Mouse (Mus musculus): ENCODE results near the gene Cxadr.
A peak's percentile ranks its signal among the peaks of the same experiment; 100 is the strongest.

Gene Cxadr

DNA sequence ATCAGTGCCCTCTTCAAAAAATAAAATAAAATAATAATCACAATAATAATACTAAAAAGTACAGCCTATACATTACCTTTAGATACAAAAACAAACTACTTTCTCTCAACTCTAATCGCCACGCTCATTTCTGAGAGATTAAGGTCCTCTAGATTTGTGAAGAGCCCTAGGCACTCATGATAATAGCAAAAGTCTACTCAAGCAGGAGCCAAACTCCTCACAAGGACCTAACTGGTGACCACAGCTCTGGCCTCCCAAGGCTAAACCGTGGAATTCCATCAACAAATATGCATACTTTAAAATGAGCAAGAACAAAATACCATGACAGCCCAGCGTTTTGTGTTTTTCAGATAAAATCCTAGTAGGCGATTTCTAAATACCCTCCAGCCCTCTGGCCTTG lies 71.5 kb downstream of the Cxadr start:
- no peak for DNase-seq

DNA sequence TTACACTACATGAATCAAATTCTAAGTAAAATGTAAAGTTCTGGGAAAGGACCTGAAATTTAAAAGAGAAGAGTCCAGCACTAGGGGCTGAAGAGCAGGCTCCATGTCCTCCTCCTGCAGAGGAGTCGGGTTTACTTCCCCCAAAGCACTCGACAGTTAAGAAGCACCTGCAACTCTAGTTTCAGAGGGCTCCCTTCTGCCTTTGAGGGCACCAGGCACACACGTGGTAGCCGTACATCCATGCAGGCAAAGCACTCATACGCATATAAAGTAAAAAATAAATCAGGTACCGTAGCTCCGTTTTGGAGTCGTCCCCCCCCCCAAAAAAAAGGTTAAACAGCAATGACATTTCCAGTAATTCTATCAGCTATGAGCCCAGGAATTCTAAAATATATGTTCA lies 72.5 kb downstream of the Cxadr start:
- no peak for DNase-seq

DNA sequence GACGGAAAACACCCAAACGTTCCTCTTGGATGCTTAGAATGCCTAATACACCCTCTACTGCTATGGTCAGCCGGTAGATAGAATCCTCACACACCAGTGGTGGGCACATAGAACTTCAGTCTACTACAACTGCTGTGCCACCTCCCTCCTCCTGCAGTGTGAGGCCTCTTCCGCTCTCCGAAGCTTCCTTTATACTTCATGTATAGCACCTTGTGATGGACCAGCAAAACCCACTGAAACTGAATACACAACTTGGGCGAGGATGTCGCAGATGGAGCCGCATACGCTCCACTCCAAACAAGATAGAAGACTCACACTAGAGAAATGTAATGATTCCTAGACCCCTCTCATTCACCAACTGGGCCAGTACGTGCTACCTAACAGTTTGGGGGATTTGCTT lies 73.9 kb downstream of the Cxadr start:
- DNase-seq = peak in 1 of 2 experiments; percentile 9

DNA sequence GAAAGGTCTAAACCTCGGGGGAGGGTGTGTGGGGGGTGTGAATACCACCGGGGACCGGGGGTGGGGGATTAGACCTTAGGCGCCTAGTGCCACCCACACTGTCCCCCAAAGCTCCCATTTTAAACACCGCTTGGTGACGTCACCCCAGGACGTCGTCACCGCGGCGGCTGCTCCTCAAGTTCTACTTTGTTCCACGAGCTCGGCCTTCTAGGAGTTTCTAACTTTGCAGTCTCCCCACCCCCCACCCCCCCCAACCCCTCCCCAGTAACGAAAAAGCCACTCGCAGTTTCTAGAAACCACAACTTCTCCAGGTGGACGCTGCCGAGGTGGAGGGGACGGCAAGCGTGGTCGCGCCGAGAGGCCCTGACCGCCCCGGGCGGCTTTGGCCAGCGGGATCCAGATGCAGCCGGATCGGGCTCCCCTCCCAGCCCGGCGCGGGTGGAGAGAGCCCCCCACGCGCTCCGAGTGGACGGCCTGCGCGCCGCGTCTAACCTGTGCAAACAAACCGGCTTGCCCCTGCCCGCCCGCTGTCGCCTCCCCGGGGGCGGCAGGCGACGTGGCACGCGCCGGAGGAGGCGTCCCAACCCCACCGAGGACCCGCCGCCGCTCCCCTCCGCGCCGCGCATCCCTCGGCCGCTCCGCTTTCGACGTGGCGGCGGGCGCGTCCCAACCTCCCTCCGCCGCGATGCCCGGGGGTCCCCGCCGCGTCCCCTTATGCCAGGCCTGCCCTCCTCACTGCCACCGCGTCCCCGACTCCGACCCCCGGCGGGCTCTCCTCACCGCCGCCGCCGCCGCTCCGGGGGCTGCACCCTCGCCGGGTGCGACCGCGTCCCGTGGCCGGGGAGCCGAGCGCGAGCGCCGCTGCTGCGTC lies 74.8 kb downstream of the Cxadr start:
- DNase-seq = peak; percentile 70 to 73

DNA sequence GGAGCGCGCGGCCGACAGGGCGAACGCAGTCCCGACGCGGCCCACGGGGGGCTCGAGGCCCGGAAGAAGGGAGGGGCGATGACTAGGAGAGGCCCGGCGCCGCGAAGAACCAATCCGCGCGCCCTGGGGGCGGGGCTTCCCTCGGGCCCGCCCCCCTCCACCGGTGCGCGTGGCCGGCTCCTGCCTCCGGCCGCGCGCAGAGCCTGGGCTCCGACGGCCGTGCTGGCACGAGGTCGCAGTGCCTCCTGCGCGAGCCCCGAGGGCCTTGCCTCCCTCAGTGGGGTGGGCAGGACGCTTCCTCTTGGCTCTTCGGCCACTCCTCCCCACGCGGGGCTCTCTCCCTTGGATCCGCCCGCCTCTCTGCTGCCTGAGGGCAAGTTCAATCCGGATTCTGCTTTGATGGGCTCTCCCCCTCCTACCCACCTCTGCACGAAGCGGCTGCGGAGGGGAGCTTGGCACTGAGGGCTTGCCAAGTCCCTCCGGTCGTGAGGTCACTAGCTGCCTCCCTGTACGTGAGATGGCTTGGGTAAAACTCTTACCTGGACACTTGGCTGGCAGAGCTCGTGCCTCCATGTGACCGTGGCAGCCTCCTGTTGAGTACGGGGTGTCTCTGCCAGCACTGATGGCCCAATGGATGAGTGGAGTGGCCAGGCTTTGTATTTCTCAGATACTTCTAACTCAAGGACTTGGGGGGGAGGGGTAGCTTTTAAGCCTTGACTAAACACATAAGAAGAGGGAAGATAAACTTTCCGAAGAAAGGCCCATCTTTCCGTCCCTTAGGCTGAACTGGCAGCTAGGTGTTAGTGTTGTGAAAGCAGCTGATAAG lies 75.7 kb downstream of the Cxadr start, which contains the start of gene Btg3:
Gene Btg3 (minus strand): TSS at position 448 of the 826 bp plus-strand sequence.
- DNase-seq = peak; percentile 92 to 96

DNA sequence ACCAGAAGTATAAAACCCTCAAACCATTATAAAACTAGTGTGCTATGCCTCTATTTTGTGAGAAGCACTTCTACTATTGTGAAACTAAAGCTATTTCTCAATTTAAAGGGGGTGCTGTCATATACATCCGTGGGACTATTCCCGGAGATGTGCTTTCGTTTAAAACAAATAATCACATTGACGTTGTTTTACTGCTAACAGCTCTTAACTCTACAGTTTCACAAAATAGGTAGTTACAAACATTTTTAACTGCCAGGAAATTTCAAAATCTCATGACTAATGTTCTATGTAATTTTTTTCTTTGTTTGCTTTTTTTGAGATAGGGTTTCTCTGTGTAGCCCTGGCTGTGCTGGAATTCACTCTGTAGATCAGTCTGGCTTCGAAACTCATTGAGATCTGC lies 77.2 kb downstream of the Cxadr start:
- DNase-seq = no peak

DNA sequence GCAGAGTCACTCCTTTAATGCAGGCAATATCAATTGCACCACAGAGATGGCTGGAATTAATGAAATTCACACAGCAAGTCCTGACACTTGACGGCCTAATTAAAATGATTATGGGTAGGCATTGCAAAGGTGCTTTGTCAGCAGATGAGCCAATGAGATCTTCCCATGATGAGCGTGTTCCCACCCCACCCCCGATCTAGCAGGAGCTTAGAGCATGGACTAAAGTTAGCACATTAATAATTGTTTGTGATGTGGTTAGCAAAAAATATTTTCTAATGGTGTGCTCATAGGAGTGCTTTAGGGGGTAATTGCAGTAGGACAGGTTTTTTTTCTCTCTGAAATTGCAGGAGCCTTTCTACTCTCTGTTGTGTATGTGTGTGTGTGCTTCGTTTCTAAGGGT lies 87.8 kb downstream of the Cxadr start:
- no peak for DNase-seq

DNA sequence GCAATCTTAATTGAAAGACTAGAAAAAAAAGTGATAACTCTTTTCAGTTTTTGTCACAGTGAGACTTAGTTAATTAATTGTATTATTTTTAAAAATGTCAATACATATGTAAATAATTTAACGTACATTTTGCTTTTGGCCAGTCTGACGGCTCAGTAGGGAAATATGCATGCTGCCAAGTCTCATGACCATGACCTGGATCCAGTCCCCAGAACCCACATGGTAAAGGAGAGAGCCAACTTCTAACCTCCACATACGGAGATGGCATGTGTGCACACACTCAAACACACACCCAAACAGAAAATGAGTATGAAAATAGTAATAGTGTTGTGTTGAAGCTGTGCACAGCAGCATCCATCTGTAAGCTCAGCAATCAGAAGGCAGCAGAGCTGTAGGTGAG lies 88.7 kb downstream of the Cxadr start:
- DNase-seq = no peak

DNA sequence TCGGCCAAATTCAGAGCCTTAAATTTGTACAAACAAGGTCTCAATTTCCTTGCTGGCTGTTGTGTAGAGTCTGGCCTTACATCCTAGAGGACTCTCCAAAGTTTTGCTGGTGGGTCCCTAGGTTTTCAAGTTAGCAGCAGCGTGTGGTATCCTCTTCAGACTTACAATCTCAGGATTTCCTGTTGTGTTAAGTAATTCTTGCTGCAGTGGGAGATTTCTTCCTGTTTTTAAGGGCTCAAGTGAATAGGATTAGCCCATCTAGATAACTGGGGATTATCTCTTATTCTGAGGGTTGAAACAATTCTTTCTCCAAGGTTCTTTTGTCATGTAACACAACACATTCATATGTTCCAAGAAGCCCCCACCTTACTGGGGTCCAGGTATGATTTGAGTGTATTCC lies 90.1 kb downstream of the Cxadr start:
- DNase-seq = no peak

DNA sequence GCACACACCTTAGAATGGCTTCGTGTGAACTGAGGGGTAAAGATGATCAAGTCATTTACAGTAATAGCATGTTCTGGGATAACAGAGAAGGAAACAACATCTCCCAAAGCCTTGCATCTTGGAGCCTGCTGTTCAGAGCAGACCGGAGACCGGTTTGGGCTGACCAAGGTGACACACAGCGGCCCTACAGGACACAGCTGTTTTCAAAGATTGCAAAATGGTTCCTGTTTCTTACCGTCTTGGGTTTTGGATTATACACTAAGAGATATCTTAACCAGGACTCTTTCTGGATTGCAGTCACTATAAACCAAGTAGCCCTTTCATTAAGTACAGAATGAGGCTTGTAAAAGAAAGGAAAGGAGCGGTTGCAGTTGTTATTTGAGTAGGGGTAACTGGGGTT lies 97.4 kb downstream of the Cxadr start:
- no peak for DNase-seq

DNA sequence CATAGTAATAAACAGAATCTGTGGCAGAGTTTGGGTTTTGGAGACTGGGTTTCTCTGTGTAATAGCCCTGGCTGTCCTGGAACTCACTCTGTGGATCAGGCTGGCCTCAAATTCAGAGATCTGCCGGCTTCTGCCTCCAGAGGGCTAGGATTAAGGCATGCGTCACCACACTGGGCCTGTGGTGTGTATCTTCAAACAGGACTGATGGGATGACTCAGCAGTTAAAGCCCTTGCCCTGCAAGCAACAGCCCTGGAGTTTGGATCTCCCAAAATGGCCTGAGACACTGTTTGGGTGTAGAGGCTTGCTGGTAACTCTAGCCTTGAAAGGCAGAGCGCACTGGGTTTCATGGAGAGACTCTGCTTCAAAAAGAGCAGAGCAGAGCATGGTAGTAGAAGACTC lies 98.1 kb downstream of the Cxadr start:
- no peak for DNase-seq

DNA sequence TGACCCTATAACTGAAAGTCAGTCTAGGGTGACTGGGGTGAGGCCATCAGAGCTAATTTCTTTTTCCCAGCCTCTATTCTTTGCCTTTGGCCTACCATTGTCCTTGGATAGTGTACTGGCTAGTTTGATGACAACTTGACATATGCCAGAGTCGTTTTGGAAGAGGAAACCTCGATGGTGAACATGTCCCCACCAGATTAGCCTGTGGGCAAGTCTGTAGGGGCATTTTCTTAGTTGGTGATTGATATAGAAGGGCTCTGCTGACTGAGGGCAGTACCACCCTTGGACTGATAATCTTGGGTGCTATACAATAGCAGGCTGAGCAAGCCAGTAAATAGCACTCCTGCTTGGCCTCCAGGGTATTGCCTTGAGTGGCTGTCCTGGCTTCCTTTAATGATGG lies 101.0 kb downstream of the Cxadr start:
- no peak for DNase-seq

DNA sequence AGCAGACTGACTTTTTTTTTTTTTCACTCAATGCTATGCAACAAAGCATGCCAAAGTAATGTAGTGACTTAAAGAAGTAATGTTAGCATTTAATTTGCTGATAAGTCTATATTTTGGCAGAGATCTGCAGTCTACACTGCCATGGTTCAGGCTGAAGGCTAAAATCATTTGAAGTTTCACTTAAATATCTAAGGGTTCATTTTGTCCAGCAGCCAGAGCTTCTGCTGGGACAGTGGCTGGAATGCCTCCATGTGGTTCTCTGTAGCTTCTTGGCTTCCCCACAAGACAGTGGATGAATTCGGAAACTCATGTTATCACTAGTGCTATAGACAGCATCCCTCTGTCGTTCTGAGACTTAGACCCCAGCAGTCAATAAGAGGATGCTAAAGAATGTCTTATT lies 105.4 kb downstream of the Cxadr start:
- no peak for DNase-seq

DNA sequence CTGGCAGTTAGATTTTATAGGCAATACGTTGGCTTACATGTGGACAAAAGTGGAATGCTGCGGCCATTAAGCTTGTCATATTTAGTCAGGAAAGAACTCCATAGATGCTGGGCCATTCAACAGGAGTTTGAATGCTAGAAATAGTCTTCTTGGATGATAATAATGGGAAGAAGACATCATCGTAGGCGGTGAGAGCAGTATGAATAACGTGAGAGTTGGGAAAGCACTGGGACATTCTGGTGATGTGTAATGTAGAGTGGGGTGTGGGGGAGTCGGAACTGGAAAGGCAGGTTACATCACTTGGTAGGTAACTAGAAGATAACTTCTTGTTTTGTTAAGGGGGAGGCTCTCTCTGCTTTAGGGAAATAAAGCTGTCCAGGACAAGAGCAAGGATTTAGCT lies 106.6 kb downstream of the Cxadr start:
- no peak for DNase-seq

Data from lung, postnatal 4 days (tissue).